Mouse (Mus musculus): ENCODE data around the gene Asah2. TPM values are rescaled to one million over a fixed set of nuclear protein-coding genes. Genes with fewer than 3 reads are reported as not detected.
A peak's percentile ranks its signal among the peaks of the same experiment; 100 is the strongest.

Gene Asah2
- total RNA-seq, 4 experiments from 2014 or later, result 27.8 to 40.4 (median 33.7) TPM

DNA sequence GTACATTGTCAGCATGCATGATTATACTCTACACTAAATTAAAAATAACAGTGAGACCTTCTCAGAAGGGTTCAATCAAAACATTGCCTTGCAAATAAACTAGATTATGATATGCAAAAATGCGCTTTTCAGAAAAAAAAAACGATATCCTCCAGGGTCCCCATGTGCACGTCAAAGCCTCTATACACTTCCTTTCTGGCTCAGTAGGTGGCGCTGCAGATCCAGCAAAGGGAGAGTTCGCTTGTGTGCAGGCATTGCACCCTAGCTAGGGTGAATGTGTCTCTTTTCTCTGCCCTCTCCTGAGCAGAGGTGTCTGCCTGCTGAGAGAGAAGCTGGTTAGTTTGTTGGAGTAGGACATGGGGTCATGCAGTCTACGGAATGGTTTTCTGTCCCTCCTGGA lies 136.0 kb downstream of the Asah2 start:
- DNase-seq, result peak; percentile 32

DNA sequence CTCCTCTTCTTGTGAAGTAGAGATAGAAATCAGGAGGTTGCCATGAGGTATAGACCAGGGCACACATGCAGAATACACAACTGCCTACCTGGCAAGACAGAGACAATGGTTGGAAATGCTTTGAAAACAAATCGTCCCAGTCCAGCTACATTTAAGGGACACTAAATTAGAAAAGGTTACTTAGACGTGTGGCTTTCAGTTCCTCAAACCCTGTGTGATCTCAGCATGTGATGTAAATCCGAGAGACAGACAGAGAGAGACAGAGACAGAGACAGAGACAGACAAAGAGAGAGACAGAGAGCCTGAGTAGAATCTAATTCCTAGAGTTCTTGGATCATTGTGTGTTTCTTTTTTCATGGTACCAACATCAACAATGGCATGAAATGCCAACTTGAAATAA lies 136.6 kb downstream of the Asah2 start:
- DNase-seq, result no peak

DNA sequence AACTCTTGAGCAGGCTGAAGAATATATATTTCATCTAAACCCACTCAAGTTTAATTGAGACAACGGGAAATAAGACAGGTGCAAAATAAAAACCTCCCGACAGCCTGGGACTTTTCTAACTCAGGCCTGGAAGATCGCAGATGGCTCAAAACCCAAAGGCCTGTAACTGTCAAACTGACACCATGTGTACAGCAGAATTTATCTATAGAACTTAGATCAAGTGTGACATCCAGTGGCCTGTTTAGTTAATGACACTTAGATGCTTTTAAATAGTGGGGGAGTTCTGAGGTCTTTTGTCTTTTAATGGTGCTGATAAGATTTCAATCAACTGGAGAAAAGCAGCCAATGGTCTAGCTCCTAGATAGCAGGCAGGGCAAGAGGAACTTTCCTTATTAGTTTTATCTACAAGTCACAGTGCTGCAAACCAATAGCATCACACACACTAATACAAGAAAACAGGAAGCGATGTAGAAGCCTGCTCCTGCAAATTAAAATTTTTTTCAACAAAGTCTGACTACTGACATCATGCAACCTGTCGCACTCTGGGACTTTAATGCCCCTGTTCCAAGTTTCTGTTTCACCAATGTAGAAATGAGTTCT lies 140.0 kb downstream of the Asah2 start:
- DNase-seq, result no peak

DNA sequence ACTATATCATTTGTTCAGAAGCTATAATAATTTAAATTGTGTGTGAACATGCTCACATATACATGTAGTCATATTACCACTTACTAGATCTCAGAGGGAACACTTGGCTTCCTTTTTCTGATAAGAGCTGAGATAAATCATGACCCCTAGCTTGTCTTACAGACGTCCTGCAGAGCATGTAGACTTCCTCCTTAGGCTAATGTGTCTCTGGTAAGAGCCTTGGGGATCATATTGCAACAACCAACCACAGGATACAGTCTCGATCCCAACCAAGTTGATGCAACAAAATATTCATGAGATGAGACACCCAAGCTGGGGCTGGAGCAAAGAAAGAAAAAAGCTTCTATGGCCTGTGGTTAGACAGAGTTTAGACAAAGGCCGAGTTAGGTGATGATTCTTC lies 144.9 kb downstream of the Asah2 start:
- DNase-seq, result no peak

DNA sequence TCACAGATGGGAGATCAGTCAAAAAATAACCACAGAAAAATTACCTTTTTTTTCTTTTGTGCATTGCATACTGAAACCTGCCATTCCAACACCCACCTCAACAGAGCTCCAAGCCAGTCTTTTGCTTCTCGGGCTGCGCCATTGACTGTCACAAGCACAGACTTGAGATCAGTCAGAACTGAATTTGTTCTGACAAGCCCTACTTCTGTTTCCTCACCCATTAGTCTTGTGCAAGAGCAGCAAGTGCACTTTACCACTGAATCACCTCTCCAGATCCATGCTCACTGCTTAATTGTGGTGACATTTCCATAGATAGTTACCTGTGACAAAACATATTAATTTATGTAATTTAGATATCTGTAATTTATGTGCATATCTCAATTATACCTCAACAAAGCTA lies 147.6 kb downstream of the Asah2 start:
- DNase-seq, result no peak

DNA sequence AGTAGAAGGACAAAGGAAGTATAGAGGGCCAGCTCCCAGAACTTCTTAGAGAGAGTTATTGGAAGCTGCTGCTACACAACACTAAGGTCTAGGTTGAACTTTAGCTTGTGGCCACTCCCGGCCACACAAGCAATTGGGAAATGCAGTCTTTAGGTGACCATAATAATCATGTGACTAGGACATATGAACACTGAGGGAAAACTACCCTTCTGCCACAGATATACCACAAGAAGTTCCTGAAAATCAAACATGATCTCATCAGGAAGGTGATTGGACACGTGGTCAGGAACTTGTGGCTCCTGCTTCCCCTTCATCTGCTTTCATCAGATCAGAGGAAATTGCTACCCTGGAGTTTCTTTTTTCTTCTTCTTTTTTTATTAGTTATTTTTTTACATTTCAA lies 151.7 kb downstream of the Asah2 start:
- DNase-seq, result no peak

DNA sequence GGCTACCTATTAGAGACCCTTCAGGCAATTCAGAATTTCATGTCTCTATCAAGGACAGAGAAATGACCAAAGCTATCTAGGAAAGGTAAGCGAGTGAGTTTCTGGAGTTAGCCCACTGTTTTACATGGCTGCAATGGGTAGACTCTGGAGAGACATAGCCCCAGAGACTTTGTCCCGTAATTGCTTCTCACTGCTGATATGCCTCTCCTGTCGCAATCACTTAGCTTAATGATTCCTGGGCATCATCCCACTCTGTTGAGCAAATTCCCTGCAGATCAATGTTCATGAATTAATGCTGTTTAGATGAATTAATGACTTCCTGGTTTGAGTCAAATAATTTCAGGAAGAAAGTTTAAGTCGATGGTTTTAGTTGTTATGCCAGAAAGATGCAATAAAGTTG lies 153.3 kb downstream of the Asah2 start:
- DNase-seq, result no peak

DNA sequence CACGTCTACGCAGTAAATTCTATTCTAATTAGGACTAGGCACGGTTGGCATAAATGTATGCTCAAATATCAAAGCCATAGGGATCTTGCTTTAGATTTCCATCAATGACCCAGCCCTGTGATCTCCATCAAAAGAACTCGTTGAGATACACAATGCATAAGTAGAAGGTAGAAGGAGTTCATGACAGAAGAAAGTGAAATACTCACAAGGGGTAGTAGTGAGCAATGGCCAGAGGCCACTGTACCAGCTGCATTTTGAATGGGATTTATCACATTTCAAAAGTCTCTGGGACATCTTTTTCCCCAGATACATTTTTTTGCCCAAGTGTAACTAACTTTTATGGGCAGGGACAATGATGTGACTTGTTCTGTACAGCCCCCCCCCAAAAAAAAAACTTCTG lies 153.7 kb downstream of the Asah2 start:
- DNase-seq, result no peak

DNA sequence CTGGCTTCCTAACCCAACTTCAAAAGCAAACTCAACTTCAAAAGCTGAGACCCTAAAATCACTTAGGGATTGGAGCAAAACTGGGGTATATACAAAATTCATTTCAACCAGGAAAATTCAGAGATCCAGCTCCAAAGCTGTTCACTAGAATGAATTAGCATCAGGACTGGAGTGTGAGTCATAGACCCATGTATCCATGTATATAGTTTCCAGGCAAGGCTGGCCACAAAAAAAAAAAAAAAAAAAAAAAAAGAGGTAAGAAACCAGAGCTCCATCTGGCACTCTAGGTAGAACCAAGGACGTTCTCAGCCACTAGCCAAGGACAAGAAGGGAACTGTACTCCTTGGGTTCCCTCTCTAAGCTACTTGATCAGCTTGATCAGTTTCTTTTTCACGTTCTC lies 154.2 kb downstream of the Asah2 start:
- no peak for DNase-seq

DNA sequence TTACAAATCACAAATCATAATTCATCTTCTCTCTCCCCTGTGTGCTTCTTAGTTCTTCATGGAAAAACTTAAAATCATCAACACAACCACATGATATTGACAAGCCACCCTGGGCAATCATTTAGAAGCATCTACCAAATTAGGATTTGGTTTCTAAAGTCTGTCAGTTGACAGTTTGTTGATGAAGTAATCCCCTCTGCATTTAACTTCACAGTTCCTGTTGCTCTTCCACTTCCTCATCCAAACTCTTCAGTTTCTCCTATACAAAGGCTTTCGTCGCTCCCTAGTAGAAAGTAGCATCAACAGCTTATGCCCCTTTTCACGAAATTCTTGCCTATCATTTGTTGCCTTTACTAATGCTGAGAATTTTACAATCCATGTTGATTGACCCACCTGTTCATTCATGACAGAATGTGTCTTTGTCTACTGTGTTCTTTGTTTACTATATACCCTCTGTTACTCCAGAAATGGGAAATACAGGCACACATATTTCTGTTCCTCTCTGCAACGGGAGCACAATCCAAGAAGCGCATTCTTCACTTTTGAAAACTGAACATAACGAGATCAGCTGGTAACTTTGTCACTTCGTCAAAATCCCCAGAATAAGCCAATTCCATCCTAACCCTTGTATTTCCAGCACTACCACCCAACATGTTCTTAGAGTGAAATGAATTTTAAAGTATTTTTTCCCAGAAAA lies 157.1 kb downstream of the Asah2 start:
- no peak for DNase-seq

Other genes starting within 250 kb of the Asah2 start
- under 1 TPM in 1 of 4 experiments, not detected in 3; 0.27 TPM for gene A1cf, start 239.4 kb downstream of the Asah2 start, total RNA-seq (2022)